Mouse (Mus musculus): ENCODE data around the gene Rnh1. TPM values are rescaled to one million over a fixed set of nuclear protein-coding genes. Genes with fewer than 3 reads are reported as not detected.

Rnh1 gene
- polyA plus RNA-seq, 1 experiment from 2014 or later: 49.5 TPM

GRCm38 (mm10) chr7:141188194-141188593 is 15.5 kb upstream of the Rnh1 start:
- Histone ChIP-seq H3K27me3 (no peaks in the 10 kb centered on the region), H3K36me3 (peaks cover 33% of the 10 kb centered on the region), H3K9me3 (no peaks in the 10 kb centered on the region), H3K9ac (no peak overlapping the region), H3K27ac (replicated peaks) (no peak overlapping the region), H3K4me2 (no peak overlapping the region), H3K4me1 (replicated peaks) (peaks cover 14% of the 10 kb centered on the region), H3K4me3 (no peak overlapping the region)
- ATAC-seq (ENCODE audit: low FRiP score, low read depth): no peak
- 88% methylated on average over 3 of the region's 3 CpGs for WGBS

- Histone ChIP-seq H3K4me2 (peak overlapping the region; percentile 31; the same call in 1 of the 2 replicates), H3K4me1 (replicated peaks) (peaks cover 16% of the 10 kb centered on the region), H3K27ac (replicated peaks) (no peak overlapping the region), H3K9me3 (no peaks in the 10 kb centered on the region), H3K4me3 (no peak overlapping the region), H3K36me3 (no peaks in the 10 kb centered on the region), H3K9ac (no peak overlapping the region), H3K27me3 (no peaks in the 10 kb centered on the region)
- WGBS: 1% methylated on average over 8 of the region's 8 CpGs
- no peak for ATAC-seq (ENCODE audit: low FRiP score, low read depth)
Measured at GRCm38 (mm10) chr7:141176173-141176572, 3.5 kb upstream of the Rnh1 start.

DNA sequence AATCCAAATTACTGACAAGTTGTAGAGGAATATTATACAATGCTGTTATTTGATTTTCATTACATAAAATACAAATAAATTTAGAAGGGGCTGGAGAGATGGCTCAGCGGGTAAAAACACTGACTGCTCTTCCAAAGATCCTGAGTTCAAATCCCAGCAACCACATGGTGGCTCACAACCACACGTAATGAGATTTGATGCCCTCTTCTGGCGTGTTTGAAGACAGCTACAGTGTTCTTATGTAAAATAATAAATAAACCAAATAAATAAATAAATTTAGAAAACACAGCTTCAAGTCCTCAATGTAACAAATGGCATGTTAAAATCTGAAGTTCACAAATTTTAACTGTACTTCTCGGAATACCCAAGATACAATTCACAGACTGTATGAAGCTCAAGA is 2.4 kb upstream of the Rnh1 start:
- no peak for ATAC-seq (ENCODE audit: low FRiP score, low read depth)
- no peak overlapping the region for H3K4me2 ChIP-seq
- H3K4me3 ChIP-seq: no peak overlapping the region
- 88% methylated on average over 4 of the region's 4 CpGs for WGBS
- no peaks in the 10 kb centered on the region for H3K36me3 ChIP-seq
- no peak overlapping the region for H3K9ac ChIP-seq
- no peaks in the 10 kb centered on the region for H3K27me3 ChIP-seq
- H3K4me1 ChIP-seq (replicated peaks): peaks cover 16% of the 10 kb centered on the region
- no peaks in the 10 kb centered on the region for H3K9me3 ChIP-seq
- no peak overlapping the region for H3K27ac ChIP-seq (replicated peaks)

- ATAC-seq (ENCODE audit: low FRiP score, low read depth): no peak
- 86% methylated on average over 5 of the region's 5 CpGs for WGBS
- no peaks in the 10 kb centered on the region for H3K9me3 ChIP-seq
- H3K27me3 ChIP-seq: no peaks in the 10 kb centered on the region
- peak overlapping the region; percentile 50 for H3K4me3 ChIP-seq
- peak overlapping the region; percentile 93 for H3K27ac ChIP-seq (replicated peaks)
- H3K9ac ChIP-seq: peak overlapping the region; percentile 53; the same call in 1 of the 2 replicates
- H3K4me2 ChIP-seq: peak overlapping the region; percentile 69
- no peaks in the 10 kb centered on the region for H3K36me3 ChIP-seq
- peaks cover 23% of the 10 kb centered on the region for H3K4me1 ChIP-seq (replicated peaks)
Measured at GRCm38 (mm10) chr7:141173323-141173850, 730 bp upstream of the Rnh1 start.

DNA sequence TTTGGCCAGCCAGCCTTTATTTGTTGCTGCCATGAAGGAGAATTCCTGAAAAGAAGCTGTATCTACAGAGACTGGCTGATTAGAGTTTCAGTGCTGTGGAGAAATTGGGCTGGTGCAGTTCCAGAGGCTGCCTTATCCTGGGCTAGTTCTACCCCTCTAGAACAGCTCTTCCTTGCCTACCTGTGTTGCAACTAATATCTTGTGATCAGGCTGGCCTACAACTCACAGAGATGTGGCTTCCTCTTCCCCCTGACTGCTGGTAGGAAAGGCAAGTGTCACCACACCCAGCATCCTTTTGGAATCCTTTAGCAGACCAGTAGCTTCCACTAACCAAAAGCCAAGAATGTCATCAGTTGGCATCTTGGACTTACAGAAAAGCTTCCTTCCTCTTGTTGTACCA is 2.8 kb downstream of the Rnh1 start:
- Histone ChIP-seq H3K27me3 (no peaks in the 10 kb centered on the region), H3K4me1 (replicated peaks) (peaks cover 29% of the 10 kb centered on the region), H3K27ac (replicated peaks) (no peak overlapping the region), H3K9me3 (no peaks in the 10 kb centered on the region), H3K4me2 (no peak overlapping the region), H3K9ac (no peak overlapping the region), H3K4me3 (no peak overlapping the region), H3K36me3 (no peaks in the 10 kb centered on the region)
- no peak for ATAC-seq (ENCODE audit: low FRiP score, low read depth)

DNA sequence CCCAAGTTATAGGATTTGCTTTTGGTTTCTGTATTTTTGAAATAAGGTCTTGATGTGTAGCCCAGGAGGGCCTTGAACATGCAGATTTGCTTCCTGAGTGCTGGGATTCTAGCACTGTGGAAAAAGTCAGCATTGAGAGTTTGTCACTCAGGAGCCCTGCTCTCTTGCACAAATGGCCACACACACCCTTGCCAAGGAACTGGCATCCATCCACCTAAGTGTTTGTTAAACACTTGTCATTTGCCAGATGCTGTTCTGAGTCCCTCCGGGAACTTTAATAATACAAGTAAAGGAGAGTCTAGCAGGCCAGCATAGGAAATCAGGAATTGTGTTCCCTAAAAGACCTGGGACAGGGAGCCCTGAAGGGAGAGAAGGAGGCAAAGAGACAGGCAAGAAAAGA is 3.4 kb downstream of the Rnh1 start:
- H3K9me3 ChIP-seq: no peaks in the 10 kb centered on the region
- H3K4me2 ChIP-seq: no peak overlapping the region
- ATAC-seq (ENCODE audit: low FRiP score, low read depth): no peak
- H3K9ac ChIP-seq: no peak overlapping the region
- H3K36me3 ChIP-seq: no peaks in the 10 kb centered on the region
- H3K4me1 ChIP-seq (replicated peaks): peaks cover 29% of the 10 kb centered on the region
- WGBS: 67% methylated on average over 1 of the region's 1 CpGs
- no peaks in the 10 kb centered on the region for H3K27me3 ChIP-seq
- H3K4me3 ChIP-seq: no peak overlapping the region
- no peak overlapping the region for H3K27ac ChIP-seq (replicated peaks)

DNA sequence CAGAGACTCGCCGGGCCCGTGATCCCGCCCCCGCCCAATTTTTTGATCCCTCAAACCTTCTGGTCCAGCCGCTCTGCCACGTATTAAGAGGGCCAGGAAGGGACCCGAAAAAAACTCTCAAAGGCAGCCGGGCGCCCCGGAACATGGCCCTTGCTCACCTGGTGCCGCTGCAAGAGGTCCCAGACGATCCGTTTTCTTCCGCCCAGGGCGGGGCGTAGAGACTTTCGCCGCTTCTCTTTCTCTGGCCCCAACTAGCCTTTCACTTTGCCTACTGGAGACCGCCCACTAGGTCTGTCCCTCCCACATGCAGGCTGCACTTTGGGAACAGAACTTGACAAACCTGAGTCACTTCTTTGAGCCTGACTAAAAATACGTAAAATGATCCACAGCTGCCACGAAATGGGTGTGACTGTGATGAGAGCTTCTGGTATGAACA is 4.1 kb downstream of the Rnh1 start:
- no peaks in the 10 kb centered on the region for H3K9me3 ChIP-seq
- no peak for ATAC-seq (ENCODE audit: low FRiP score, low read depth)
- H3K4me1 ChIP-seq (replicated peaks): peaks cover 26% of the 10 kb centered on the region
- H3K4me2 ChIP-seq: peak overlapping the region; percentile 54
- peak overlapping the region; percentile 32 for H3K4me3 ChIP-seq
- WGBS: 10% methylated on average over 22 of the region's 22 CpGs
- no peaks in the 10 kb centered on the region for H3K36me3 ChIP-seq
- H3K27ac ChIP-seq (replicated peaks): no peak overlapping the region
- peak overlapping the region; percentile 32 for H3K9ac ChIP-seq
- H3K27me3 ChIP-seq: no peaks in the 10 kb centered on the region

- H3K4me2 ChIP-seq: peak overlapping the region; percentile 54
- WGBS: 29% methylated on average over 7 of the region's 7 CpGs
- H3K9me3 ChIP-seq: no peaks in the 10 kb centered on the region
- no peaks in the 10 kb centered on the region for H3K27me3 ChIP-seq
- no peaks in the 10 kb centered on the region for H3K36me3 ChIP-seq
- H3K4me1 ChIP-seq (replicated peaks): peaks cover 21% of the 10 kb centered on the region
- no peak overlapping the region for H3K27ac ChIP-seq (replicated peaks)
- peak overlapping the region; percentile 32 for H3K9ac ChIP-seq
- ATAC-seq (ENCODE audit: low FRiP score, low read depth): no peak
- peak overlapping the region; percentile 32 for H3K4me3 ChIP-seq
Measured at GRCm38 (mm10) chr7:141167901-141168517, 4.6 kb downstream of the Rnh1 start.

- WGBS: 87% methylated on average over 6 of the region's 6 CpGs
- Histone ChIP-seq H3K27ac (replicated peaks) (no peak overlapping the region), H3K4me2 (no peak overlapping the region), H3K4me1 (replicated peaks) (peaks cover 16% of the 10 kb centered on the region), H3K27me3 (no peaks in the 10 kb centered on the region), H3K9ac (no peak overlapping the region), H3K36me3 (peaks cover 17% of the 10 kb centered on the region; the same call in 1 of the 2 replicates), H3K9me3 (no peaks in the 10 kb centered on the region), H3K4me3 (no peak overlapping the region)
- no peak for ATAC-seq (ENCODE audit: low FRiP score, low read depth)
Measured at GRCm38 (mm10) chr7:141164850-141165249, 7.8 kb downstream of the Rnh1 start.

GRCm38 (mm10) chr7:141164397-141164796 is 8.3 kb downstream of the Rnh1 start:
- Histone ChIP-seq H3K36me3 (peaks cover 17% of the 10 kb centered on the region; the same call in 1 of the 2 replicates), H3K4me1 (replicated peaks) (peaks cover 16% of the 10 kb centered on the region), H3K27me3 (no peaks in the 10 kb centered on the region), H3K9me3 (no peaks in the 10 kb centered on the region), H3K9ac (no peak overlapping the region), H3K4me2 (no peak overlapping the region), H3K27ac (replicated peaks) (no peak overlapping the region), H3K4me3 (no peak overlapping the region)
- no peak for ATAC-seq (ENCODE audit: low FRiP score, low read depth)
- 96% methylated on average over 7 of the region's 7 CpGs for WGBS

DNA sequence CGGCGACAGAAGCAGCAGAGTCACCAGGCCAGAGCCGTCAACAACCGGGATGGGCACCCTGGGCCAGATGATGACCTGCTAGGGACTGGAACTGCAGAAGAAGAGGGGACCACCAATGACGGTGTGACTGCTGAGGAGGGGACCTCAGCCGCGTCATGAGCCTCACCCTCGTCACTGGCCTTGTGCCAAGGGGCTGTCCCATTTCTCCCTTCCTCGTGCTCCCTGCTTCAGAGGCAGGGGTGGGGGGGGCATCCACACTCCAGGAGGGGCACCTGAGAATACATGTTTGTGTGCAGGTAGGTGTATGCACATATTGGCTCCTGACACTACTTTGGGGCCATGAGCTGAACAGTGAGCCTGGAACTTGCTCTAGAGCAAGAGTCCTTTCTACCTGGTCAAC is 17.3 kb downstream of the Rnh1 start:
- Histone ChIP-seq H3K9me3 (no peaks in the 10 kb centered on the region), H3K4me2 (no peak overlapping the region), H3K9ac (no peak overlapping the region), H3K27ac (replicated peaks) (no peak overlapping the region), H3K36me3 (peaks cover 18% of the 10 kb centered on the region), H3K4me3 (no peak overlapping the region), H3K4me1 (replicated peaks) (no peaks in the 10 kb centered on the region), H3K27me3 (no peaks in the 10 kb centered on the region)
- no peak for ATAC-seq (ENCODE audit: low FRiP score, low read depth)
- 91% methylated on average over 9 of the region's 9 CpGs for WGBS

DNA sequence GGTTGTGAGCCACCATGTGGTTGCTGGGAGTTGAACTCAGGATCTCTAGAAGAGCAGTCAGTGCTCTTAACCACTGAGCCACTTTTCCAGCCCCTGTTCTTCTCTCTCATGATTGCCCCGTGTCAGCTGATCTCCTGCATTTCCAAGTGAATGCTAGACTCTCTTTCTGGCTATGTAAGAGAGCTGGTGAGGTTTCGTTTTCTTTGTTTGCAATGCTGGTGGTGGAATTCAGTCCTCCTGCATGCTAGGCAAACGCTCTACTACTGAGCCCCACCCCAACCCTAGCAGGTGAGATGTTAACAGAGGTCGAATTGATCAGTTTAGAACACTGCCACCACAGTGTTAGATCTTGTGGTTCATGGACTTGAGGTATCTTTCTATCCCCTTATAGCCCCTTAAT is 24.0 kb downstream of the Rnh1 start:
- H3K4me1 ChIP-seq (replicated peaks): no peaks in the 10 kb centered on the region
- no peak overlapping the region for H3K9ac ChIP-seq
- no peak overlapping the region for H3K4me3 ChIP-seq
- peaks cover 13% of the 10 kb centered on the region for H3K36me3 ChIP-seq
- H3K27me3 ChIP-seq: no peaks in the 10 kb centered on the region
- 82% methylated on average over 4 of the region's 4 CpGs for WGBS
- H3K9me3 ChIP-seq: no peaks in the 10 kb centered on the region
- no peak for ATAC-seq (ENCODE audit: low FRiP score, low read depth)
- H3K4me2 ChIP-seq: no peak overlapping the region
- H3K27ac ChIP-seq (replicated peaks): no peak overlapping the region

DNA sequence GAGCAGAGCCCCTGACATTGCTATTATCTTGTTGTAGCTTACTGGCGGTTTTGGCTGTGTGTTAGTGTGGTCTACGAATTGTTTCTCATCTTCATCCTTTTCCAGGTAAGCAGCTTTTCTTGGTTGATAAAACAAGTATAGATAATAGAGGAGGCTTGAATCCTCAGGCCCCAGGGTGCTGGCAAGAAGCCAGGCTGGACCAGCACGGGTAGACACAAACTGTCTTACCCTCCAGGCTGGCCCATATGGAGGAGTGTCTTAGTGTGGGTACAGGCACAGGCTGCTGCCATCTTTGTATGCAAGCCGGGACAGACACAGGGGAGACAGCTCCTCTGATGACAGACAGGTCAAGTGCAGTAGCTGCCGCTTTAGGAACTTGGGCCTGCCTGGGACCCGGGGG is 25.6 kb downstream of the Rnh1 start:
- H3K36me3 ChIP-seq: peaks cover 9% of the 10 kb centered on the region
- H3K27ac ChIP-seq (replicated peaks): no peak overlapping the region
- ATAC-seq (ENCODE audit: low FRiP score, low read depth): no peak
- 81% methylated on average over 6 of the region's 6 CpGs for WGBS
- no peak overlapping the region for H3K9ac ChIP-seq
- no peaks in the 10 kb centered on the region for H3K27me3 ChIP-seq
- no peak overlapping the region for H3K4me3 ChIP-seq
- H3K4me2 ChIP-seq: no peak overlapping the region
- no peaks in the 10 kb centered on the region for H3K4me1 ChIP-seq (replicated peaks)
- no peaks in the 10 kb centered on the region for H3K9me3 ChIP-seq
